Mouse (Mus musculus) Muller cell, postnatal 12 days (primary cell): Measurements from ENCODE around the gene Pla2g7.

ENCODE experiments used
- DNase-seq: peaks from one replicate; pipeline ENCODE4 v3.0.0-alpha.2; 2015; ENCODE audit errors: inconsistent ontology term

The Pla2g7 gene

GRCm38 (mm10) chr17:43580456-43580855, 12.6 kb downstream of the Pla2g7 start:
- no peak for DNase-seq

- DNase-seq: no peak
Observed at GRCm38 (mm10) chr17:43581012-43581467, 13.1 kb downstream of the Pla2g7 start.

GRCm38 (mm10) chr17:43584771-43585170, 16.9 kb downstream of the Pla2g7 start:
- no peak for DNase-seq

- no peak for DNase-seq
Observed at GRCm38 (mm10) chr17:43587278-43587677, 19.4 kb downstream of the Pla2g7 start.

- no peak for DNase-seq
Observed at GRCm38 (mm10) chr17:43589750-43590149, 21.9 kb downstream of the Pla2g7 start.

- DNase-seq: peak; percentile 27
Observed at GRCm38 (mm10) chr17:43590531-43590930, 22.6 kb downstream of the Pla2g7 start.

GRCm38 (mm10) chr17:43592296-43593291, 24.7 kb downstream of the Pla2g7 start:
- peak; percentile 66 for DNase-seq

GRCm38 (mm10) chr17:43597742-43598141, 29.8 kb downstream of the Pla2g7 start:
- no peak for DNase-seq

- no peak for DNase-seq
Observed at GRCm38 (mm10) chr17:43598706-43599105, 30.8 kb downstream of the Pla2g7 start.

- DNase-seq: peak; percentile 55
Observed at GRCm38 (mm10) chr17:43606704-43607103, 38.8 kb downstream of the Pla2g7 start.

GRCm38 (mm10) chr17:43611586-43611985, 43.7 kb downstream of the Pla2g7 start:
- DNase-seq: peak; percentile 52

- no peak for DNase-seq
Observed at GRCm38 (mm10) chr17:43612221-43612620, 44.3 kb downstream of the Pla2g7 start.

- no peak for DNase-seq
Observed at GRCm38 (mm10) chr17:43619156-43619555, 51.3 kb downstream of the Pla2g7 start.

- DNase-seq: no peak
Observed at GRCm38 (mm10) chr17:43622076-43622475, 54.2 kb downstream of the Pla2g7 start.

GRCm38 (mm10) chr17:43628246-43628645, 60.3 kb downstream of the Pla2g7 start:
- DNase-seq: no peak

- no peak for DNase-seq
Observed at GRCm38 (mm10) chr17:43629026-43629495, 61.2 kb downstream of the Pla2g7 start.

- DNase-seq: peak; percentile 28
Observed at GRCm38 (mm10) chr17:43629496-43630426, 61.9 kb downstream of the Pla2g7 start, which contains the start of gene Tdrd6. Tdrd6 (minus strand) TSS chr17:43630299.

- no peak for DNase-seq
Observed at GRCm38 (mm10) chr17:43630427-43630760, 62.5 kb downstream of the Pla2g7 start.

GRCm38 (mm10) chr17:43637146-43637545, 69.2 kb downstream of the Pla2g7 start:
- DNase-seq: no peak

GRCm38 (mm10) chr17:43640825-43641224, 72.9 kb downstream of the Pla2g7 start:
- DNase-seq: no peak

- no peak for DNase-seq
Observed at GRCm38 (mm10) chr17:43643191-43643590, 75.3 kb downstream of the Pla2g7 start.

- DNase-seq: peak; percentile 47
Observed at GRCm38 (mm10) chr17:43644375-43644774, 76.5 kb downstream of the Pla2g7 start.
